In the genomic region with DNA sequence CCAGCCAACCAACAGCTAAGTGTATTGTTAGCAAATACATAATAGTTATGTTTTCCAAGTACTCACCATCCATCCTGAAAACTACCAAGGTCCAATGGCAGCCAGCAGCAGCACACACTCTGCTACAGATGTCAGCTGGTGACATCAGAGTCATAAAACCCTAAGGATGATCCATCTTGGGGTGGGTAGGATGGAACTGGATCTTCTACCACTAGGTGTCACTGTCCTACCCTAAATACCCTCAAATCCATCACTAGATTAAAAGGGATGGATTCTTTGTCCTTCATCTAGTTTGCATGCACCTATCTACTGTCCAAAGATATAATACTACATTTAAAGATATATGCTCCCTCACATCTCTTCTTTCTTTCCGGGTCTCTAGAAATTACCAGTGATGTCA, we compare ENCODE assay signal across 9 mouse cellular contexts.
DNase-seq lines count a peak whose midpoint lies in the region; ATAC-seq and TF ChIP-seq lines count a peak whose summit lies in the region.
"Had no signal": no experiment of that assay in that cellular context is flagged by ENCODE, and none has a peak within 500 bp of the region (broad histone marks: within the 10 kb centered on the region; RNA-seq: fewer than 3 reads in every experiment).

No protein-coding gene starts in this region.

- no peaks in the 10 kb centered on the region for H3K27me3 ChIP-seq in intestine, postnatal 0 days (replicated peaks; ENCODE audit: control insufficient read depth, insufficient read depth, low read length)
- no peaks in the 10 kb centered on the region for H3K27me3 ChIP-seq in intestine, embryonic 16.5 days (replicated peaks; ENCODE audit: control insufficient read depth, insufficient read depth, low read length)
- no peaks in the 10 kb centered on the region for H3K27me3 ChIP-seq in forebrain, postnatal 0 days (ENCODE audit: insufficient read depth, low read length)
- H3K27me3 ChIP-seq: lung, embryonic 15.5 days had no signal

- no peak overlapping the region for H3K4me3 ChIP-seq in intestine, postnatal 0 days (ENCODE audit: low read depth, low read length)
- H3K4me3 ChIP-seq in intestine, embryonic 16.5 days (ENCODE audit: low read length) = no peak overlapping the region
- no peak overlapping the region for H3K4me3 ChIP-seq in forebrain, postnatal 0 days (ENCODE audit: low read depth, low read length)
- H3K4me3 ChIP-seq: lung, embryonic 15.5 days had no signal

- no peak overlapping the region for H3K4me2 ChIP-seq in intestine, postnatal 0 days (replicated peaks; ENCODE audit: low read depth)
- no peak overlapping the region for H3K4me2 ChIP-seq in intestine, embryonic 16.5 days (ENCODE audit: low read depth, low read length)
- H3K4me2 ChIP-seq in forebrain, postnatal 0 days (ENCODE audit: low read depth) = no peak overlapping the region
- H3K4me2 ChIP-seq: lung, embryonic 15.5 days had no signal

- DNase-seq in adipocyte (ENCODE audit: low spot score) = peak; percentile 66
- DNase-seq in forebrain, postnatal 0 days = peak; percentile 36
- DNase-seq in left cerebral cortex, postnatal 25 days (ENCODE audit: low spot score in 2 of 2) = peak; percentile 24 to 57
- DNase-seq in spleen, adult 12 weeks (ENCODE audit: low spot score) = no peak
- DNase-seq in urinary bladder, adult 18-20 months (ENCODE audit: low spot score in 2 of 2) = no peak

- peak; percentile 73 for TF ChIP-seq CTCF in intestine, postnatal 0 days (IDR thresholded peaks at IDR 0.05; ENCODE audit: low read depth)
- peak; percentile 67 for TF ChIP-seq CTCF in forebrain, postnatal 0 days (IDR thresholded peaks at IDR 0.05; ENCODE audit: low read depth)

- H3K36me3 ChIP-seq in intestine, postnatal 0 days (ENCODE audit: control insufficient read depth, insufficient read depth) = no peaks in the 10 kb centered on the region
- no peaks in the 10 kb centered on the region for H3K36me3 ChIP-seq in intestine, embryonic 16.5 days (ENCODE audit: control insufficient read depth, insufficient read depth, low read length)
- no peaks in the 10 kb centered on the region for H3K36me3 ChIP-seq in forebrain, postnatal 0 days (ENCODE audit: insufficient read depth)
- H3K36me3 ChIP-seq: lung, embryonic 15.5 days had no signal

- intact Hi-C loops in left cerebral cortex, postnatal 25 days (cut with DNase I) = loop anchor here (2.0 kb wide), 2 partner anchors 40 to 332 kb away; no protein-coding TSS in a partner anchor

- no peak for ATAC-seq in intestine, postnatal 0 days
- ATAC-seq in intestine, embryonic 16.5 days = no peak
- peak; percentile 71 for ATAC-seq in CD4-positive, CD25-positive, alpha-beta regulatory T cell, adult 4 months
- ATAC-seq in forebrain, postnatal 0 days = peak; percentile 47; the same call in 1 of the 2 replicates

- no peak overlapping the region for H3K27ac ChIP-seq in intestine, postnatal 0 days (ENCODE audit: low read depth, low read length)
- no peak overlapping the region for H3K27ac ChIP-seq in intestine, embryonic 16.5 days (ENCODE audit: low read length)
- no peak overlapping the region for H3K27ac ChIP-seq in forebrain, postnatal 0 days (ENCODE audit: low read depth, low read length)
- H3K27ac ChIP-seq: lung, embryonic 15.5 days had no signal

- H3K9ac ChIP-seq in intestine, postnatal 0 days (ENCODE audit: low read depth, low read length) = no peak overlapping the region
- no peak overlapping the region for H3K9ac ChIP-seq in intestine, embryonic 16.5 days (ENCODE audit: low read depth, low read length)
- H3K9ac ChIP-seq in forebrain, postnatal 0 days = no peak overlapping the region
- H3K9ac ChIP-seq: lung, embryonic 15.5 days had no signal

- whole genome bisulfite sequencing in intestine, postnatal 0 days = 72% methylated on average over 1 of the region's 1 CpGs
- 81% methylated on average over 1 of the region's 1 CpGs for WGBS in intestine, embryonic 16.5 days
- WGBS in forebrain, postnatal 0 days = 89% methylated on average over 1 of the region's 1 CpGs

- no peaks in the 10 kb centered on the region for H3K4me1 ChIP-seq in intestine, postnatal 0 days (replicated peaks; ENCODE audit: control insufficient read depth, insufficient read depth, low read length)
- no peaks in the 10 kb centered on the region for H3K4me1 ChIP-seq in intestine, embryonic 16.5 days (ENCODE audit: control insufficient read depth, insufficient read depth, low read length)
- H3K4me1 ChIP-seq in forebrain, postnatal 0 days (ENCODE audit: insufficient read depth) = no peaks in the 10 kb centered on the region
- H3K4me1 ChIP-seq: lung, embryonic 15.5 days had no signal

- H3K9me3 ChIP-seq in intestine, postnatal 0 days (ENCODE audit: control insufficient read depth) = no peaks in the 10 kb centered on the region
- no peaks in the 10 kb centered on the region for H3K9me3 ChIP-seq in intestine, embryonic 16.5 days (ENCODE audit: control insufficient read depth, low read length)
- H3K9me3 ChIP-seq in forebrain, postnatal 0 days (ENCODE audit: low read length) = no peaks in the 10 kb centered on the region
- H3K9me3 ChIP-seq: lung, embryonic 15.5 days had no signal

Comparison
In these comparisons a context has a peak if more than half of its experiments do, and no peak if none do; other contexts are left out.
1. ATAC-seq: peak in CD4-positive, CD25-positive, alpha-beta regulatory T cell, adult 4 months (single experiment) and forebrain, postnatal 0 days (single experiment); none in intestine, postnatal 0 days (single experiment) and intestine, embryonic 16.5 days (single experiment).
2. DNase-seq: peak in adipocyte (single experiment), forebrain, postnatal 0 days (single experiment) and left cerebral cortex, postnatal 25 days (2 of 2); none in spleen, adult 12 weeks (single experiment) and urinary bladder, adult 18-20 months (0 of 2).